Mouse (Mus musculus) heart, postnatal 10 days (tissue): ENCODE measurements at regions not wholly inside any gene's neighbourhood (a gene's known extent, or its start where the extent isn't known, plus 50 kb on each side); places are given as distances from the start of the nearest gene placed in this dataset.

ENCODE experiments used
- DNase-seq, 2 experiments: peaks; one replicate each; pipeline ENCODE4 v3.0.0; 2021
- intact Hi-C: fragments of 180-260 bp; cut with DNase I; formaldehyde crosslinking; loops from one replicate; pipeline ENCODE4 v1.15.1; 2025

DNA sequence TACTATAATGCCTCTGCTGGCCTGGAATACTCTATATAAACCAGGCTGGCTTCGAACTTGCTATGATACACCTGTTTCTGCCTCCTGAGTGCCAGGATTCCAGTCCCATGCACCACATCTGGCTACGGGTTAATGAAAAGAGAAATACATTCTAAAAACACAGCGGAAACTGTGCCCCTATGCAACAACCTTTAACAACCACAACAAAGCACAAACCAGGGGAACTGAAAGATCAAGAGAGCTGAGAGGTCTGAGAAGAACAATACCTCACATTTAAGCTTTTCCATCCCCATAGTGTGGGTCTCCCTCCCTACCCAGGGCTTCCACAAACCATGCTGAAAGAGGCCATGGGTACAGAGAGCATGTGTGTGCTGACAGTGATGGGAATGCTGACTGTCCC is 501.0 kb upstream of the Kif2a start:
- intact Hi-C loops = no loop called here
- no peak for DNase-seq

DNA sequence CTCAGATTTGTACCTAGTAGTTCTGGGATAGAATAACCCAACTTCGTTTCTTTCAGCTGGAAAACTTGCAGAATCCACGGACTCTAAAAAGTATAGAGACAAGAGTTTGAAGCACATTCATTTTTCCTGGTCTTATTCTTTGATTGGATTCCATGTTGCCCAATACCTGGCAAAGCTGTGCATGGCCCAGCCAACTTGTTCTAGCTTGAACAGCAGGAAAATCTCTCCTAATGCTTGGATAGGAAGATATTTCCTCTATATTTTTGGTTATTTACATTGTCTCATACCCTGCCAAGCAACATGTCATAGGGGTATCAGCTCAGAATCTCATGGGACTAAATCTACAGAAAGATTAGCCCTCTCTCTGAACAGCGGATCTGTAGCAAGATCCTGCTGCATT is 492.3 kb upstream of the Kif2a start:
- no peak for DNase-seq
- intact Hi-C loops = no loop called here

DNA sequence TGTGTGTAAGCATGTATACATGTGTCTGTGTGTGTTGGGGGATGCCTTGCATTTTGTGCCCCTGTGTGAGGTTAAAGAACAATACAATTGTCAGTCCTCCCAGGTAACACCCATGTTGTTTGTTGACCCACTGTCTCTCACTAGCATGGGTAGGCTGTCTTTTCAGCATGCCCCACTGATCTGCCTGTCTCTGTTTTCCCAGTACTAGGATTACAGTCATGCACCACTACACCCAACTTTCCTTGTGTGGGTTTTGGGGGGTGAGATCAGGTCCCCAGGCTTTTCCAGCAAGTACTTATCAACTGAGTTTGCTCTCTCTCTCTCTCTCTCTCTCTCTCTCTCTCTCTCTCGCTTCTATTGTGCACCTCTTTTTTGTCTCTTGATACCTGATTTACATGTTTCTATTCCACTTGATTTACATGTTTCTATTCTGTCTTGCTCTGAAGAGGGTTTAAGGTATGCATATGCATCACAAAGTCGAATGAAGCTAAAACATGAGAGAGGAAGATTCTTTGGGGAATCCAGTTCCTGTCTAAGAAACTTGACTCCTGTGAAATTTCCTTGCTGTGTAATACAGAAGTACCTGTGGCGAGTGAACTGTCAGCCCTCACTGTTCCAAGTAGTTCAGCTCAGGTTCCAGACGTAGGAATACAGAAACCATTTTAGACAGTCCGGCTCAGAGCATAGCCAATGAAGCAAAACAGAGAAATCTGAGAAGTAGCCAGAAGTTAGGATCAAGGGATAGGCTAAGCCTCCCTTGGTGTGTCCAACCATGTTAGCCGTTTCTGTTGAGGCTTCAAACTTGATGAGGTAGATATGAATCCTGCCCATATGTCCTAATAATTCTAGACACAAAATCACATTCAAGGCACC is 491.6 kb upstream of the Kif2a start:
- DNase-seq = no peak
- intact Hi-C loops = no loop called here

DNA sequence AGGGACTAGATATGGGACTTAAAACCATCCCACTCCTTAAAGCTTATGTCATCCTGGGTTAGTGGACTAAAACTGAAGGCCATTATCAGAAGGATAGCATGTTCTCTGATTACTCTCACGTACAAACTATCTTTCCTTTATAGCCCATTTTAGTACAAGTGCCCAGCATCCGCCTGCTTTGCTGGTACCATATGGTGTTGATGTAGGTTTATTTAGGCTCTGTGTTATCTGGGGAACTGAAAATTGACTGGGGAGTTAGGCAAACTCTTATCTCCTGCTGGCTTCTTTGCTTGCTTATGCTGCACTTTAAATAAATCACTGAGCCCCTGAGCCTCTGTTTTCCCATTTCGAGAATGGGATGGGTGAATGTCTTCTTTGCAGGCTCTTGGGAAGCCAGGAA is 485.4 kb upstream of the Kif2a start:
- intact Hi-C loops = no loop called here
- DNase-seq = no peak

DNA sequence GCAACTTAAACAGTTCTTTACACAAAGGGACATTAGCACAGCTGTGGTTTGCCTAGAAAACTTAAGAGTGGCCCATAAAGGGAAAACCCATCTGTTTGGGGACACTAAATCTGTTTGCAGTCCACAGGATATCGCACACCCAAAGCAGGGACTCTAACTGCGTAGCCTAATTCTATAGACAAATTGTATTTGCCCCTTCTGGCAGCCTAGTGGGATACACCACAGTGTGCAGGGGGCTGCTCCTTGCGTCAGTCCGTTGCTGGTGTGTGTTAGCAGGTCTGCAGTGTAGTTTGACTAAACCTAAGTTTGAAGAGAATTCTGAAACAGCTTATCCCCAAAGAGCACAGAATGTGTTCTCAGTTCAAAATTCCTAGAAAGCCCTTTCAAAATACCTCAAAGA is 484.9 kb upstream of the Kif2a start:
- intact Hi-C loops = no loop called here
- no peak for DNase-seq

DNA sequence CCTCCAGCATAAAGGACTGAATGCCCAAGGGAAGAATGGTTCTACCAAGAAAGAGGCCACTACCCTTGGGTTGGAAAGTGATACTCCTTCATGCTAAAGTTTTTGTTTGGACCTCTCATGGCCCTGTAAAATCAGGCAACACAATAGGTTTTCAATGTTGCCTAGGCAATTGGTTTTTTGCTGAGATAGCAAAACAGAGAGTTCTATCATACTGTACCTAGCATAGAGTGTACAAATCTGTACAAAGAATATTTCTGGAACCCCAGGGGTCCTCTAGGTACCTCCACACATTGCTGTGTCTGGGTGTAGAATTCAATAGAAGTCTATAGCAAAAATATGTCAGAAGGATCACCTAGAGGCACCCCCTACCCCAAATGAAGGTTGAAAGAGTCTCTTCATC is 483.4 kb upstream of the Kif2a start:
- intact Hi-C loops = no loop called here
- no peak for DNase-seq

DNA sequence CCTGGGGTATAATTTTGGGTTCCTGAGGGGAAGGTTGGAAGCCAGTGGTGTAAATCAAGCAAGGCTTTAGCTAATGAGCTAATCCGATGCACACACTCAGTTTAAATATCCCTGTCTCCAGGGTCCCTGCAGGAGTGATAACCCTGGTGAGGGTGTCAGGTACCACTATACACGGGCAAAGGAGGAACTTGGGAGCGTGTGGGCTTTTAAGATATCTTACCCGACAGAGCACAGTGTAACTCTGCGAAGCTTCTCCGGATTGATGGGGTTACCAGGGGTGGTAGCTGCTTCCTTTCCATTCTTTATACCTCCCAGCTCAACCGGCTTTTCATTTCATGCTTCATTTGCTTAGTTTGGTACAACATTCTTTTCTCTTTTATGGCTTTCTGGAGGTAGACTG is 480.3 kb upstream of the Kif2a start:
- intact Hi-C loops = no loop called here
- DNase-seq = no peak

DNA sequence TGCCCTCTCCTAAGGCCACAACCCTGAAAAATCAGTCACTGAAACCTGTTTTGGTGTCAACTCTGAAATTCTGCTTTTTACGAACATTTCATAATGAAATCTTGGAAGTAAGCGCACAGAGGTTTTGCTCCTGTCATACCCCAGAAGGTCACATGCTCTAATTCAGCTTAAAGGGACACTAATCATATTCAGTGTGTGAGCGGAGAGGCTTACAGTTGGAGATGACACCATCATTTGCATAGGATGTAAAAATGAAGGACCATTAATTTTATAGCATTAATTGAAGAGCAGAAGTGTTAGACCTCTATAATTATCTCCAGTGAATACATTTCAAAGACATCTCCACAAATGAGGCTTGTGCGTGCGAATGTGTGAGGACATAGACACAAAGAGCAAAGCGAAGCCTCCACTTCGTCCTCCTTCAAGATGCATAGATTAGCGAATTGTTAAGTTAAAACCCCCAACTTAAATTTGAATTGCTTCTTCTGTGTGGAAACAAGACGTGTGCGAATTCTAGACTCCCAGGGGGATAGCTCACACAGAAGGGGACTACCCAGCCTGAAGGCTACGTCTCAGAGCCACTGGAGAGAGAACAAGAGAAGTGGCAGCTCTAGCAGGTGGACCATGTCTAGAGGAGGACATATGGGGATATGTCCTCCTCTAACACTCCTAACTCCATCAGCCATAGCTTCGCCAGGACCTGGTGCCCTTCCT is 479.0 kb upstream of the Kif2a start:
- intact Hi-C loops = no loop called here
- no peak for DNase-seq

DNA sequence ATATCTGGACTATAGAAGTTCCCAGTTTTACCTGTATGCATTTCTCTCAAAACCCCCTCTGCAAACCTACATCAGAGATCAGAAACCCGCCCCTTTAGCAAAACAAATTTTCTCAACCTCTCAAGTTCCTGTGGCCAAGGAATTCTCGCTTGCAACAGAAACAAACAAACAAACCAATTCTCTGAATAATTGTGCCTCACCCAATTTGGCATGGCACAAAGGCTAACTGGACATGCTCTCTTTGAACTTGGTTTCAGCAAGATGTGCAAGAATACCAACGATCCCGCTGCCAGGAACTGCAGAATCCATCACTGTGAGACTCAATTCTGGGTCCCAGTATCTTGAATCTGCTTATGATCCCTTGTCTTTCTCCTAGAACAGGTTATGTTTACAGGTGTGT is 477.4 kb upstream of the Kif2a start:
- intact Hi-C loops = no loop called here
- DNase-seq = no peak

DNA sequence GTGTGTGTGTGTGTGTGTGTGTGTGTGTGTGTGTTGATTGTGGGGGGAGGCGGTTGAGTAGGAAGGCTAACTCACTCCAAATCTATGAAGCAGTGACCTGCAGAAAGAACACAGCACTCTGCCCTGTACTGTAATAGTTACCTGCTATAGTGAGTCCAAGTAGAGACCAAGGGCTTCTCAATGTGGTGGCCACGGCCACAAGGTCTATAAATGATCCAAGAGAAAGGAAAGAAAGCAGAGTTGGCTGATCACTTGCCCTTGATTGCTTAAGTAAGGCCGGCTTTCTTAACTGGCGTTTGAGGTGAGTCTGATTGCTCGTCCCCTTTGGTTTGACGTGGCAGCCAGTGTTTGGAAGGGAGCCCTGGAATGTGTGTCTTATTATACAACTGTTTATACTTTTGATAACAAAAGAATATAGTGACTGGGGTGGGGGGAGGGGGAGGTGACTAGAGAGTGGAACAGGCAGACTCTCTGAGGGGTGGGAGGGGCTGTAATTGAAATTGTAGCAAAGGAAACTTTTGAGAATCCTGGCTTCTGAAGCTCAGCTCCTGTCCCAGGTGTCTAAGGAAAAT is 473.3 kb upstream of the Kif2a start:
- intact Hi-C loops = no loop called here
- no peak for DNase-seq

DNA sequence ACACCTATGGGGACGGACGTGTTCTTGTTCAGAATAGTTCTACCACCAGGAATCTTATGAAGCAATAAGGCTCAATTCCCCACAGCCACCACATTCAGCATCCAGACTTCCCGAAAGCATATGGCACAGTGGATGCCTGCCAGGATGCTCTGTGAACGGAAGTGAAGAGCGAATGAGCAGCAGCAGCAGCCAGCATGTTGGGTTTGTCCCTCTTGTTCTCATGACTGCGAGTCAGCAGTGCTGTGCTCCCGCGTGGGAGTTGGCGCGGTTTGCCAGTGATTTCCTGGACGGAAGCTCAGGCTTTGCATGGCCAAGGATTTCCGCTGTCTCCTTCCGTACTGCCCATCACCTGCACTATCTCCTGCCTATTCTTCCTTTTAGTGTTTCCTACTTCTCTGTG is 471.8 kb upstream of the Kif2a start:
- peak; percentile 73 to 76 for DNase-seq
- intact Hi-C loops = no loop called here

DNA sequence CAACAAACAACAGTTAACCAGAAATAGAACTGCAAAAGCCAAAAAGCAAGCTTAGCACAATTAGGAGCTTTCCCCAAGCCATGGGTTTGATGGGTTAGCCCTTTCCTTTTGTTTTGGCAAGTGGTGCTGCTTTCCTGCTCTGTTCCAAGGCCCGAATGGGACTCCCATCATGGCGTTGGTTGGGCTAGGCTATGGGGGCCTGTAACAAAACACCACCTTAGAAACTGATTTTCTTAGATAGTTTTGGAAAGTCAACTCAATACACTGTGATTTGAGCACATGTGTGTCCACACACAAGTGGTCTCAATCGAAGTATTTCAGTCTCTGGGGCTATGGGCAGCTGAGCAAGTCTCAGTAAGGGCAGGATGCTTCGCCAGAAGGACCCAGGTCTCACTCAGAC is 470.5 kb upstream of the Kif2a start:
- no peak for DNase-seq
- intact Hi-C loops = no loop called here

DNA sequence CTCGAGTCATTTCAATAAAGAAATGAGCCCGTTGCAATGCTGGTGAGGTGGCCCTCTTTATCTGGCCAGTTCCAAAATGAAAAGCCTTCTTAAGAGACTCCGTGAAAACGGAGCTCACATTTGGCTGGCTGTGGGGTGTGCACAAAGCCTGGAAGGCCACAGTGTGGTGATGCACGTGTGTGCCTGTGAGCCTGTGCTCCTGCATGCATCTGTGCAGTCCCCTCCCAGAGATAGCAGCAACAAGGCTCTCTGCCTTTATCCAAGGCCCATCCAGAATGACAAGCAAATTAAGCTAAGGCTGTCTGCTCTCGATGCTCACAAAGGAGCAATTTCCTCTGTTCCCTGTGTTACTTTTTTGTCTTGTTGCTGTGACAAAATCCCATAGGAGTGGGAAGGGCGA is 469.5 kb upstream of the Kif2a start:
- DNase-seq = no peak
- intact Hi-C loops = no loop called here

DNA sequence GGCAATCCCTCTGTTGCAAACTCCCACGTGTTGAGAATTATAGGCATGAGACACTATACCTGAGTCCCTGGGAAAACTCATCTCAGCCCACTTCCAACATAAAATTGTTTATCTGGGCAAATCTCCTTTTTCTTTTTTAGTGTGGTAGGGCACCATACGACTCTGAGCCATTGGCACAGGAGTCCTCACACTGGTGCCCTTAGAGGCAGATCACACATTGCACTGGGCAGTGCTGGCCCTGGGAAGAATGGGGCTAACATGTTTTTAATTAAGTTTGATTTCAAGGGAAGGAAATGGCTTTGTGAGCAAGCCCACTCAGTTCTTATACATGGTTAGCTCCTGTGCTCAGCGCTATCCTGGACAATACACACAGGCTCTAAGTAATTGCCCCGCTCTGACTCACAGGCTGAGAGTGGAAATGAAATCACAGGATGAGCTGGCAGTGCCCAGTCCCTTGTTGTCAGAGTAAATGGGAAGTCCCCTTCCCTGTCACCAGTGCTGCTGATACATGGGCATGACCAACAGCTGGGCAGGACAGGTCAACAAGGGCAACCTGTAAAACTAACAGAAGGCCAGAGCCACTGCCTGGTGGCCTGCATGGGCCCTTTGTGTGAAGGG is 463.6 kb upstream of the Kif2a start:
- DNase-seq = no peak
- intact Hi-C loops = no loop called here

DNA sequence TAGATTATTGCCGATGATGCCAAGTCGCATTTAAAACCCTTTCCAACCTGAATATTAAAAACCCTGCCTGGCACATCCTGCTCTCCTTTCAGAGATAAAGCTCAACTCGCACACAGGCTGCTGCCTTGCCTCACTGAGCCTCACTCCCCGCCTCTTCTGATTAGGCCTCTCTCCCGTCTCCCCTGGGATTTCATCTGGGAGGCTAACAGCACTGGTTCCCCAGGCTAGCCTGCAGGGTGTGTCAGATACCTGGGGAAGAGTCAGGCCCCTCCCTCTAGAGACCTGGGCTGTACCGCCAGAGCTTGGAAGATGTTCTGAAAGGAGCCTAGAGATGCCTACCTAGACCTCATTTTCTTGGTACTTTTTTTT is 462.7 kb upstream of the Kif2a start:
- DNase-seq = no peak
- intact Hi-C loops = no loop called here

DNA sequence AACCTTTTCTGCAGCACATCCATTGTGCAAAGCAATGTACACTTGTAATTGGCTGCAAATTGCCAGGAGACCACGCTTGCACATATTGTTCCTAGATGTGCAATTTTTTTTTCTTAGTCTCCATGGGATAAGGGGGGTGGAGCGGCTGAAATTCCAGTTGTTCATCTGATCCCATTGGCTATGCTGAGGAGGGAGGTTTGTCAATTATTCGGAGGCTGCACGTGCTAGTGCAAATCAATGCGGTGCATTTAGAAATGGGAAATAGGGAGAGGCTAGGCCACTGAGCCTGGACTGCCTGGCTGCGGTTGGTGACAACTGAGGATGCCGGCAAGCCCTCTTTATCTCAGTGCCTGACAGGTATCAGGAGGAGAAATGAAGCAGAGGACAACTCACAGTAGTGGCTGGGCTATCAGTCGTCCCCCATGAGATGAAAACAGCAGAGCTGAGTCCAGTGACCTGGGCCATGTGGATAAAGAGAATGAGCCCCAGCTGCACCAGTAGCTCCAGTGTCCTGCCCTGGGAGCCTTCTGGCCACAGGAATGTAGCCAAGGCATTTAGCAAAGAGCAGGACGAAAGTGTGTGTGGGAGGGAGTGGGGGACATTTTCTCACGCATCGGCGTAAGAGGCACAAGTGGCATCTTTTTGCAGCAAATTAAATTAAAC is 462.2 kb upstream of the Kif2a start:
- DNase-seq = no peak
- intact Hi-C loops = no loop called here

DNA sequence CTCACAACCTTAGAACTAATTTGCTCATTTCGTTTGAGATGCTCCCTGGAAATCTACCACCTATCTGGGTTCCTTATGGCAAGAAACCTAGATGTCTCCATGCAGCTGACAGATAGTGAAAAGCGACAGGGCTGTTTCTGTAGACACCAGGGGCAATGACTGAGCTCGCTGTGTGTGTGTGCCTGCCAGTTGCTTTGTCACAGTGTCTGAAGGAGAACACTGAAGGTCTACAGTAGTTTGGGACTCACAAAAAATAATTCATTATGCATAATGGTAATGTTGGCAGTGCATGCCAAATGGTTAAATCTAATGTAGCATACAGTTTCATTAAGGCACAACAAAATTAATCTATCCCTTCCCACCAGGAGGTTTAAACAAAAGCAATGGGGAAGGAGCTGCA is 453.2 kb upstream of the Kif2a start:
- intact Hi-C loops = no loop called here

DNA sequence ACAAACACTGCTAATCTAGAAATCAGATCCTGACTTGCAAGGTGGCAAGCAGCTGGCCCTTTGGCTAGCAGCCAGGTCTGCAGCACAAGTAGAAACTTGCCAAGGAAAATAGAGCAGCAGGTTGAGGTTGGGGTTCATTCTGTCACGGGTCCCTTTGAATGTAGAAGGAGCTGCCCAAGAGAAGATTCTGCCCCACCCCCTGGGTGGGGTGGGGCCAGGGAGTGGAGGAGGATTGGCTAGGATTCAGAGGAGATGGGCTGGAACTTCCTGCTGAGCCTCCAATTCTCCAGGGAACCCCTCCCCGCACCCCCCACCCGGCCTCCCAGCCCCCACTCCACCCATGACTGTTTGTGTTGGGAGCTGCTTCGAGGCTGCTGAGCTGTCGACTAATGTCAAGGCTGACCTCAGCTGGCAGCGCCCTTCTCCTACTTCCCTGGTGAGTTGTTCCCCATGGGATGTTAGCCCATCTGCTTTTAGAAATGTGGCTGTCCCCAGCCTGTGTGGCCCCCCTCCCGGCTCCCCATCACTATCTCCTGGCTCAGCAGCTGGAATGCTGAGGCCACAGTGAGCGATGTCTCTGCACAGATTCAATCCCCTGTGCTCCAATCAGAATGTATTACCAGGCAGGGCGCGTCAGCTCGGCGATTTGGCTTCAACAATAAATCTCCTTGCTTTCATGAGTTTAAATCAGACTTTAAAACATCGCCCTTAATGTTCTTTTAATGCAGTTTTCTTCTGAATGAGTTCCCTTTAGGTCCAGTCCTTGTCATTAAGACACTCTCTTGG is 447.8 kb upstream of the Kif2a start:
- intact Hi-C loops = no loop called here
- peak; percentile 36 to 38 for DNase-seq

More for the DNA sequence above, 453.2 kb upstream of the Kif2a start:
- DNase-seq = no peak

DNA sequence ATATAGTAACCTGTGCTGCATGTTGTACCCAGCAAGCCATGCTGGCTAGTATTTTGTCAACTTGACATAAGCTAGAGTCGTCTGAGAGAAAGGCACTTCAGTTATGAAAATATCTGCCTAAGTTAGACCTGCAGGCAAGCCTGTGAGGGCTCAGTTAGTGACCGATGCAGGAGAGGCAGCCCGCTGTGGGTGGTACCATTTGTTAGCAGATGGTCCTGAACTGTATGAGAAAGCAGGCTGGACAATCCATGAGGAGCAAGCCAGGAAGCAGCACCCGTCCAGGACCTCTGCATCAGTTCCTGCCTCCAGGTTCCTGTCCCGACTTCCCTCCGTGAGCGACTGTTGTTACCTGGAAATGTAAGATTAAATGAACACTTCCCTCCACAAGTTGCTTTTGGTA is 440.9 kb upstream of the Kif2a start:
- intact Hi-C loops = loop anchor here (2.0 to 5.0 kb wide), 3 partner anchors 280 to 690 kb away; no protein-coding TSS in a partner anchor
- DNase-seq = no peak
